ENCODE assay signal across 16 mouse cellular contexts in genomic region chr4:148182363-148182762, GRCm38 (mm10). TPM values are rescaled to one million over a fixed set of nuclear protein-coding genes. Genes with fewer than 3 reads are reported as not detected.
DNase-seq lines count a peak whose midpoint lies in the region; ATAC-seq and TF ChIP-seq lines count a peak whose summit lies in the region.
"Had no signal": no experiment of that assay in that cellular context is flagged by ENCODE, and none has a peak within 500 bp of the region (broad histone marks: within the 10 kb centered on the region; RNA-seq: fewer than 3 reads in every experiment).

No protein-coding gene starts in this region.

- no peak for DNase-seq in layer of hippocampus, adult 2 months (ENCODE audit: low spot score in 2 of 2)
- DNase-seq in layer of hippocampus, adult 9-10 months (ENCODE audit: low spot score) = no peak
- DNase-seq in Muller cell, postnatal 12 days (ENCODE audit: inconsistent ontology term) = peak; percentile 64
- peak; percentile 68 for DNase-seq in forebrain, embryonic 14.5 days (ENCODE audit: low spot score)
- DNase-seq in heart, postnatal 25 days (ENCODE audit: low spot score) = no peak
- DNase-seq in adrenal gland, adult 18-20 months (ENCODE audit: low spot score in 2 of 2) = no peak
- DNase-seq: cerebellum, postnatal 10 days; gastrocnemius, postnatal 10 days; heart, adult 2 months; kidney, adult 9 months; kidney, postnatal 36 days; liver; lung, adult 18-20 months; thymus, adult 18-20 months had no signal

- H3K36me3 ChIP-seq in forebrain, embryonic 14.5 days (ENCODE audit: control insufficient read depth, insufficient read depth, low read length) = no peaks in the 10 kb centered on the region
- no peaks in the 10 kb centered on the region for H3K36me3 ChIP-seq in neural tube, embryonic 14.5 days (ENCODE audit: control insufficient read depth, insufficient read depth, low read length)
- H3K36me3 ChIP-seq: heart, embryonic 15.5 days had no signal

- H3K4me3 ChIP-seq in layer of hippocampus, adult 2 months = no peak overlapping the region
- no peak overlapping the region for H3K4me3 ChIP-seq in forebrain, embryonic 14.5 days (ENCODE audit: low read depth, low read length)
- no peak overlapping the region for H3K4me3 ChIP-seq in neural tube, embryonic 14.5 days (ENCODE audit: low read depth, low read length)
- H3K4me3 ChIP-seq: heart, adult 2 months; heart, embryonic 15.5 days had no signal

- ATAC-seq in forebrain, embryonic 14.5 days = peak; percentile 60
- ATAC-seq in neural tube, embryonic 14.5 days (ENCODE audit: low read depth) = 0 out of 2 replicates have a peak, but pooled peaks have one; percentile 38

- H3K27ac ChIP-seq in layer of hippocampus, adult 2 months = 0 out of 2 replicates have a peak overlapping the region, but pooled peaks have one; percentile 23
- H3K27ac ChIP-seq in forebrain, embryonic 14.5 days (ENCODE audit: low read depth, low read length) = no peak overlapping the region
- H3K27ac ChIP-seq in neural tube, embryonic 14.5 days (ENCODE audit: low read depth, low read length) = no peak overlapping the region
- H3K27ac ChIP-seq: heart, adult 2 months; heart, embryonic 15.5 days had no signal

- H3K27me3 ChIP-seq in forebrain, embryonic 14.5 days (replicated peaks; ENCODE audit: control insufficient read depth, insufficient read depth, low read length) = peaks cover 8% of the 10 kb centered on the region; the same call in 1 of the 2 replicates
- no peaks in the 10 kb centered on the region for H3K27me3 ChIP-seq in neural tube, embryonic 14.5 days (ENCODE audit: control insufficient read depth, insufficient read depth, low read length)

- no peak for TF ChIP-seq CTCF in layer of hippocampus, adult 2 months (conservative IDR thresholded peaks at IDR 0.05)

- no peaks in the 10 kb centered on the region for H3K9me3 ChIP-seq in forebrain, embryonic 14.5 days (replicated peaks; ENCODE audit: control insufficient read depth, low read length)
- H3K9me3 ChIP-seq in neural tube, embryonic 14.5 days (ENCODE audit: control insufficient read depth, low read length) = no peaks in the 10 kb centered on the region
- H3K9me3 ChIP-seq: heart, embryonic 15.5 days had no signal

- intact Hi-C loops in heart, postnatal 25 days (cut with DNase I) = no loop called here

- H3K4me2 ChIP-seq in forebrain, embryonic 14.5 days (ENCODE audit: low read length) = no peak overlapping the region
- no peak overlapping the region for H3K4me2 ChIP-seq in neural tube, embryonic 14.5 days (ENCODE audit: low read depth, low read length)
- H3K4me2 ChIP-seq: heart, embryonic 15.5 days had no signal

- H3K9ac ChIP-seq in forebrain, embryonic 14.5 days (ENCODE audit: low read length) = no peak overlapping the region
- no peak overlapping the region for H3K9ac ChIP-seq in neural tube, embryonic 14.5 days (replicated peaks; ENCODE audit: low read depth, low read length)
- H3K9ac ChIP-seq: heart, embryonic 15.5 days had no signal

- H3K4me1 ChIP-seq in forebrain, embryonic 14.5 days (ENCODE audit: control insufficient read depth, insufficient read depth, low read length) = no peaks in the 10 kb centered on the region; the same call in 1 of the 2 replicates
- no peaks in the 10 kb centered on the region for H3K4me1 ChIP-seq in neural tube, embryonic 14.5 days (ENCODE audit: control insufficient read depth, insufficient read depth, low read length)
- H3K4me1 ChIP-seq: heart, embryonic 15.5 days had no signal

- WGBS in forebrain, embryonic 14.5 days = 19% methylated on average over 8 of the region's 8 CpGs
- 35% methylated on average over 8 of the region's 8 CpGs for WGBS in neural tube, embryonic 14.5 days

RNA-seq across cellular contexts. Expression of gene Fbxo2, which starts 21.9 kb away (rescaled TPM):
- total RNA-seq in layer of hippocampus, adult 2 months (2021) = 100 to 1,000 TPM in 1 of 2 experiments, 10 to 100 TPM in 1; 99.8 to 106 TPM
- 2.2 and 3.2 TPM in 2 replicates for polyA plus RNA-seq in forebrain, embryonic 14.5 days (2014; fragmentation: Nextera tagmentation; extraction: Ambion mirVana)
- polyA plus RNA-seq in neural tube, embryonic 14.5 days (2014; fragmentation: Nextera tagmentation; extraction: Ambion mirVana) = 7.4 and 10.4 TPM in 2 replicates
- total RNA-seq in heart, postnatal 25 days (2021) = under 1 TPM in 1 of 2 experiments, not detected in 1; 0.20 TPM
- 1 to 10 TPM; 6.7 to 9.9 TPM for total RNA-seq in adrenal gland, adult 18-20 months (2021)

RNA-seq across cellular contexts. Expression of gene Fbxo44, which starts 22.1 kb away (rescaled TPM):
- total RNA-seq in layer of hippocampus, adult 2 months (2021) = 100 to 1,000 TPM; 136 to 141 TPM
- 70.6 and 76.3 TPM in 2 replicates for polyA plus RNA-seq in forebrain, embryonic 14.5 days (2014; fragmentation: Nextera tagmentation; extraction: Ambion mirVana)
- polyA plus RNA-seq in neural tube, embryonic 14.5 days (2014; fragmentation: Nextera tagmentation; extraction: Ambion mirVana) = 99.4 and 116 TPM in 2 replicates
- total RNA-seq in heart, postnatal 25 days (2021) = 10 to 100 TPM; 16.0 to 16.9 TPM
- total RNA-seq in adrenal gland, adult 18-20 months (2021) = 10 to 100 TPM; 14.1 to 21.4 TPM

RNA-seq across cellular contexts. Expression of gene Fbxo6, which starts 30.4 kb away (rescaled TPM):
- 10 to 100 TPM; 25.4 to 29.8 TPM for total RNA-seq in layer of hippocampus, adult 2 months (2021)
- 19.0 and 20.6 TPM in 2 replicates for polyA plus RNA-seq in forebrain, embryonic 14.5 days (2014; fragmentation: Nextera tagmentation; extraction: Ambion mirVana)
- 18.0 and 19.7 TPM in 2 replicates for polyA plus RNA-seq in neural tube, embryonic 14.5 days (2014; fragmentation: Nextera tagmentation; extraction: Ambion mirVana)
- 10 to 100 TPM; 34.5 to 37.5 TPM for total RNA-seq in heart, postnatal 25 days (2021)
- 10 to 100 TPM; 38.1 to 46.5 TPM for total RNA-seq in adrenal gland, adult 18-20 months (2021)

RNA-seq across cellular contexts. Expression of gene Draxin, which starts 51.9 kb away (rescaled TPM):
- 1 to 10 TPM in 1 of 2 experiments, under 1 TPM in 1; 0.83 to 1.0 TPM for total RNA-seq in layer of hippocampus, adult 2 months (2021)
- 18.8 and 20.7 TPM in 2 replicates for polyA plus RNA-seq in forebrain, embryonic 14.5 days (2014; fragmentation: Nextera tagmentation; extraction: Ambion mirVana)
- 13.2 and 13.8 TPM in 2 replicates for polyA plus RNA-seq in neural tube, embryonic 14.5 days (2014; fragmentation: Nextera tagmentation; extraction: Ambion mirVana)
- total RNA-seq in heart, postnatal 25 days (2021) = under 1 TPM; 0.05 to 0.11 TPM
- total RNA-seq in adrenal gland, adult 18-20 months (2021) = under 1 TPM in 1 of 2 experiments, not detected in 1; 0.07 TPM
- polyA plus RNA-seq: heart, embryonic 15.5 days had no signal

RNA-seq across cellular contexts. Expression of gene Mad2l2, which starts 52.2 kb away (rescaled TPM):
- 10 to 100 TPM; 13.8 to 14.5 TPM for total RNA-seq in layer of hippocampus, adult 2 months (2021)
- polyA plus RNA-seq in forebrain, embryonic 14.5 days (2014; fragmentation: Nextera tagmentation; extraction: Ambion mirVana) = 129 and 141 TPM in 2 replicates
- polyA plus RNA-seq in neural tube, embryonic 14.5 days (2014; fragmentation: Nextera tagmentation; extraction: Ambion mirVana) = 114 and 127 TPM in 2 replicates
- 10 to 100 TPM; 11.9 to 12.8 TPM for total RNA-seq in heart, postnatal 25 days (2021)
- total RNA-seq in adrenal gland, adult 18-20 months (2021) = 10 to 100 TPM; 20.2 to 21.6 TPM

Comparison
In these comparisons a context has a peak if more than half of its experiments do, and no peak if none do; other contexts are left out.
1. DNase-seq: peak in Muller cell, postnatal 12 days (single experiment) and forebrain, embryonic 14.5 days (single experiment); none in layer of hippocampus, adult 2 months (0 of 2), layer of hippocampus, adult 9-10 months (single experiment), heart, postnatal 25 days (single experiment) and adrenal gland, adult 18-20 months (0 of 2).
2. RNA of gene Fbxo2, which starts 21.9 kb away (total RNA-seq): 99.8 to 106 TPM in layer of hippocampus, adult 2 months; 6.7 to 9.9 TPM in adrenal gland, adult 18-20 months and 0.20 TPM in heart, postnatal 25 days; every median in the first group is over 4 times any median in the second.
3. RNA of gene Fbxo44, which starts 22.1 kb away (total RNA-seq): 136 to 141 TPM in layer of hippocampus, adult 2 months; 14.1 to 21.4 TPM in adrenal gland, adult 18-20 months and 16.0 to 16.9 TPM in heart, postnatal 25 days; every median in the first group is over 4 times any median in the second.